7 mouse cellular contexts compared by ENCODE assay signal in genomic region chr16:85756101-85756819, GRCm38 (mm10). TPM values are rescaled to one million over a fixed set of nuclear protein-coding genes. Genes with fewer than 3 reads are reported as not detected.
A peak's percentile ranks its signal among the peaks of the same experiment; 100 is the strongest.
DNase-seq lines count a peak whose midpoint lies in the region; ATAC-seq and TF ChIP-seq lines count a peak whose summit lies in the region.

No protein-coding gene starts in this region.

- peak overlapping the region; percentile 30; the same call in 1 of the 2 replicates for H3K27ac ChIP-seq in kidney, adult 2 months (ENCODE audit: insufficient read depth, low read depth, low read length)
- no peak overlapping the region for H3K27ac ChIP-seq in liver, adult 2 months (replicated peaks; ENCODE audit: insufficient read depth, low read depth, low read length)

- TF ChIP-seq CTCF in kidney, adult 2 months (conservative IDR thresholded peaks at IDR 0.05; ENCODE audit: insufficient read depth, insufficient read length, low read depth, low read length) = no peak
- no peak for TF ChIP-seq CTCF in liver, adult 2 months (IDR thresholded peaks at IDR 0.05; ENCODE audit: low read depth, low read length)

- DNase-seq in NIH3T3 (ENCODE audit: low read depth) = peak; percentile 97
- peak; percentile 75 to 85 for DNase-seq in adrenal gland, postnatal 36 days
- DNase-seq in gastrocnemius, postnatal 14 days = peak; percentile 67
- DNase-seq in kidney, adult 2 months = peak; percentile 81
- peak; percentile 50 for DNase-seq in liver, adult 2 months (ENCODE audit: extremely low read depth, low read depth, low spot score)
- peak; percentile 64 for DNase-seq in ovary, postnatal 14 days (ENCODE audit: low spot score)

- H3K4me1 ChIP-seq in kidney, adult 2 months (ENCODE audit: control insufficient read depth, insufficient read depth, low read length) = no peaks in the 10 kb centered on the region
- no peaks in the 10 kb centered on the region for H3K4me1 ChIP-seq in liver, adult 2 months (ENCODE audit: control insufficient read depth, insufficient read depth, low read length)

- no peak overlapping the region for H3K4me3 ChIP-seq in kidney, adult 2 months (ENCODE audit: insufficient read depth, low read depth, low read length)
- no peak overlapping the region for H3K4me3 ChIP-seq in liver, adult 2 months (ENCODE audit: insufficient read depth, low read depth, low read length)

- 22% methylated on average over 14 of the region's 14 CpGs for WGBS in kidney, adult 2 months
- 45% methylated on average over 14 of the region's 14 CpGs for WGBS in liver, adult 2 months

- H3K36me3 ChIP-seq in kidney, adult 2 months (ENCODE audit: control insufficient read depth, insufficient read depth, low read length) = no peaks in the 10 kb centered on the region
- H3K36me3 ChIP-seq in liver, adult 2 months (ENCODE audit: control insufficient read depth, insufficient read depth, low read length) = no peaks in the 10 kb centered on the region

- no peaks in the 10 kb centered on the region for H3K79me2 ChIP-seq in liver, adult 2 months (ENCODE audit: control insufficient read depth, insufficient read depth, low read length)

- H3K27me3 ChIP-seq in kidney, adult 2 months (replicated peaks; ENCODE audit: control insufficient read depth, insufficient read depth, low read length) = no peaks in the 10 kb centered on the region
- H3K27me3 ChIP-seq in liver, adult 2 months (ENCODE audit: control insufficient read depth, insufficient read depth, low read length) = no peaks in the 10 kb centered on the region

- ATAC-seq in monocyte, adult 5-6 weeks (replicated peaks; ENCODE audit: insufficient number of reproducible peaks, low FRiP score, low TSS enrichment, poor library complexity, severe bottlenecking) = no peak

- no peak for TF ChIP-seq POLR2A in kidney, adult 2 months (IDR thresholded peaks at IDR 0.05; ENCODE audit: low read depth, low read length)
- TF ChIP-seq POLR2A in liver, adult 2 months (IDR thresholded peaks at IDR 0.05; ENCODE audit: extremely low read depth, insufficient read depth, low read length) = no peak

- intact Hi-C loops in gastrocnemius, postnatal 14 days (cut with DNase I; ENCODE audit: low total_unique reads) = no loop called here

- H3K9ac ChIP-seq in liver, adult 2 months (ENCODE audit: low read depth, low read length) = no peak overlapping the region

RNA-seq across cellular contexts. Expression of gene Adamts1, which starts 46.7 kb away (rescaled TPM):
- 10 to 100 TPM; 23.8 to 48.1 TPM for total RNA-seq in adrenal gland, postnatal 36 days (2021)
- 10 to 100 TPM; 12.9 to 13.9 TPM for total RNA-seq in gastrocnemius, postnatal 14 days (2021)
- 29.3 and 37.6 TPM in 2 replicates for polyA plus RNA-seq in kidney, adult 2 months (2012; rRNA removed)
- 8.9 and 12.1 TPM in 2 replicates for total RNA-seq in liver, adult 2 months (2014; rRNA removed)
- polyA plus RNA-seq in liver, adult 2 months (2012; rRNA removed) = 5.1 and 9.4 TPM in 2 replicates
- 0.43 TPM in 1 of 3 replicates, not detected in the others for total RNA-seq in monocyte, adult 5-6 weeks (2017)
